Mouse (Mus musculus) testis, adult 2 months (tissue): ENCODE results near the gene Sumf1.
A peak's percentile ranks its signal among the peaks of the same experiment; 100 is the strongest.

Source experiments
- CTCF ChIP-seq: fragments of 200-500 bp; IDR thresholded peaks from 2 replicates; pipeline ENCODE4 v1.5.1; 2012; ENCODE audit warnings: low read depth, mild to moderate bottlenecking, inconsistent platforms, low read length, moderate library complexity; ENCODE audit not compliant: control insufficient read depth, insufficient read depth, insufficient replicate concordance
- POLR2A ChIP-seq: fragments of 200-500 bp; IDR thresholded peaks from 2 replicates; pipeline ENCODE4 v1.6.1; 2012; ENCODE audit warnings: low read depth, mild to moderate bottlenecking, inconsistent platforms, low read length, moderate library complexity; ENCODE audit not compliant: control insufficient read depth

- TF ChIP-seq POLR2A (no peak), CTCF (0 out of 2 replicates have a peak, but pooled peaks have one; percentile 5)
Measured at GRCm38 (mm10) chr6:108098171-108098845, 87.1 kb downstream of the Sumf1 start.
